Mouse (Mus musculus): ENCODE results near the gene Tex101.

DNA sequence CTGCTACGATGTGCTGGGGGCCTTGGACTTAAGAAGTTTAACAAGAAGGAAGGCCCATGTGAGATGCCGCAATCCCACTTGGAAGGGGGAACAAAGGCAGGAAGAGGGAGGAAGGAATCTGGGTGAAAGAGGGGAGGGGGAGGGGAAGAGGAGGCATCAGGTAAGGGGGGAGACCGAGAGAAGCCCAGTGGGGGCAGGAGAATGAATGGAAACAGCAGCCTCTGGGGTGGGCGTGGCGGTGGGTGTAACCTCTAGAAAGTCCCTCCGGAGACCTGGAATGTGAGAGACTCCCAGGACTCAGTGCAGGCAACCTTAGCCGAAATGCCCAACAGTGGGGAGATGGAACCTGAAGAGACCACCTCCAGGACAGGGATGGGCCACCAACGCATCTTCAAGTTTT is 12.2 kb downstream of the Tex101 start:
- TF ChIP-seq POLR2A (IDR thresholded peaks at IDR 0.05; ENCODE audit: insufficient read depth, low read length): no peak
- no peak for TF ChIP-seq CTCF (IDR thresholded peaks at IDR 0.05; ENCODE audit: low read depth, low read length)

All from ES-Bruce4 (cell line).